Comparison of ENCODE assay signal across 7 mouse cellular contexts in genomic region chr2:164389499-164389898, GRCm38 (mm10). TPM values are rescaled to one million over a fixed set of nuclear protein-coding genes. Genes with fewer than 3 reads are reported as not detected.
DNase-seq lines count a peak whose midpoint lies in the region; ATAC-seq and TF ChIP-seq lines count a peak whose summit lies in the region.

No protein-coding gene starts in this region.

- peaks cover 29% of the 10 kb centered on the region for H3K27me3 ChIP-seq in embryonic facial prominence, embryonic 15.5 days
- peaks cover 4% of the 10 kb centered on the region; the same call in 1 of the 2 replicates for H3K27me3 ChIP-seq in limb, embryonic 14.5 days (ENCODE audit: control insufficient read depth, insufficient read depth, low read length)
- H3K27me3 ChIP-seq in midbrain, embryonic 16.5 days (ENCODE audit: control insufficient read depth, insufficient read depth, low read depth, low read length), result peaks cover 8% of the 10 kb centered on the region

- H3K27ac ChIP-seq in embryonic facial prominence, embryonic 15.5 days (replicated peaks), result peak overlapping the region; percentile 60
- H3K27ac ChIP-seq in limb, embryonic 14.5 days (replicated peaks; ENCODE audit: low read depth, low read length), result peak overlapping the region; percentile 82
- H3K27ac ChIP-seq in midbrain, embryonic 16.5 days (ENCODE audit: low read length), result peak overlapping the region; percentile 43; the same call in 1 of the 2 replicates

- H3K9me3 ChIP-seq in embryonic facial prominence, embryonic 15.5 days (replicated peaks), result no peaks in the 10 kb centered on the region
- H3K9me3 ChIP-seq in limb, embryonic 14.5 days (ENCODE audit: control insufficient read depth, low read length), result 0 out of 2 replicates have a peak, but pooled peaks cover 7% of the 10 kb centered on the region
- no peaks in the 10 kb centered on the region for H3K9me3 ChIP-seq in midbrain, embryonic 16.5 days (replicated peaks; ENCODE audit: control insufficient read depth, low read length, poor library complexity, severe bottlenecking)

- H3K4me3 ChIP-seq in embryonic facial prominence, embryonic 15.5 days (replicated peaks), result peak overlapping the region; percentile 47
- peak overlapping the region; percentile 40 for H3K4me3 ChIP-seq in limb, embryonic 14.5 days (replicated peaks; ENCODE audit: low read length)
- peak overlapping the region; percentile 56 for H3K4me3 ChIP-seq in midbrain, embryonic 16.5 days (ENCODE audit: low read depth, low read length)

- H3K36me3 ChIP-seq in embryonic facial prominence, embryonic 15.5 days, result no peaks in the 10 kb centered on the region
- peaks cover 13% of the 10 kb centered on the region for H3K36me3 ChIP-seq in limb, embryonic 14.5 days (ENCODE audit: control insufficient read depth, insufficient read depth, low read length)
- no peaks in the 10 kb centered on the region for H3K36me3 ChIP-seq in midbrain, embryonic 16.5 days (ENCODE audit: control insufficient read depth, insufficient read depth, low read length)

- H3K4me1 ChIP-seq in embryonic facial prominence, embryonic 15.5 days, result peaks cover 28% of the 10 kb centered on the region
- H3K4me1 ChIP-seq in limb, embryonic 14.5 days (ENCODE audit: control insufficient read depth, insufficient read depth, low read length), result peaks cover 12% of the 10 kb centered on the region
- peaks cover 2% of the 10 kb centered on the region; the same call in 1 of the 2 replicates for H3K4me1 ChIP-seq in midbrain, embryonic 16.5 days (ENCODE audit: control insufficient read depth, insufficient read depth, low read length)

- DNase-seq in adrenal gland, postnatal 4 days (ENCODE audit: low spot score in 2 of 2), result peak; percentile 68 to 70
- peak; percentile 29 to 49 for DNase-seq in heart, adult 9 months (ENCODE audit: low spot score in 2 of 2)
- DNase-seq in kidney, adult 9 months, result peak; percentile 80
- peak; percentile 64 for DNase-seq in limb, embryonic 14.5 days (ENCODE audit: low spot score)
- peak; percentile 58 to 84 for DNase-seq in spleen, adult 18-20 months

- TF ChIP-seq POLR2A in limb, embryonic 14.5 days (IDR thresholded peaks at IDR 0.05; ENCODE audit: borderline replicate concordance, extremely low read depth, insufficient read depth, insufficient read length), result no peak

- 1% methylated on average over 30 of the region's 30 CpGs for WGBS in embryonic facial prominence, embryonic 15.5 days
- WGBS in limb, embryonic 14.5 days, result under 1% methylated on average over 28 of the region's 30 CpGs
- 2% methylated on average over 30 of the region's 30 CpGs for WGBS in midbrain, embryonic 16.5 days

- ATAC-seq in embryonic facial prominence, embryonic 15.5 days (ENCODE audit: insufficient number of reproducible peaks, low FRiP score, low TSS enrichment, low read depth), result peak; percentile 34
- peak; percentile 42 for ATAC-seq in limb, embryonic 14.5 days (ENCODE audit: low FRiP score, low read depth)
- peak; percentile 83 for ATAC-seq in midbrain, embryonic 16.5 days

- peak overlapping the region; percentile 6; the same call in 1 of the 2 replicates for H3K9ac ChIP-seq in embryonic facial prominence, embryonic 15.5 days
- H3K9ac ChIP-seq in limb, embryonic 14.5 days (ENCODE audit: low read depth, low read length, severe bottlenecking), result peak overlapping the region; percentile 53; the same call in 1 of the 2 replicates
- peak overlapping the region; percentile 71 for H3K9ac ChIP-seq in midbrain, embryonic 16.5 days (ENCODE audit: low read depth, low read length)

- peak overlapping the region; percentile 68 for H3K4me2 ChIP-seq in embryonic facial prominence, embryonic 15.5 days (replicated peaks)
- H3K4me2 ChIP-seq in limb, embryonic 14.5 days (replicated peaks; ENCODE audit: low read depth, low read length, severe bottlenecking), result peak overlapping the region; percentile 63
- peak overlapping the region; percentile 73 for H3K4me2 ChIP-seq in midbrain, embryonic 16.5 days (ENCODE audit: low read length)

RNA-seq across cellular contexts. Expression of gene Slpi, which starts 0.6 kb away (rescaled TPM):
- total RNA-seq in adrenal gland, postnatal 4 days (2021), result 1 to 10 TPM; 7.8 to 9.0 TPM
- polyA plus RNA-seq in embryonic facial prominence, embryonic 15.5 days (2015; fragmentation: Nextera tagmentation; extraction: Ambion mirVana), result 9.9 and 14.5 TPM in 2 replicates
- 3.9 and 5.1 TPM in 2 replicates for polyA plus RNA-seq in limb, embryonic 14.5 days (2012; rRNA removed)
- polyA plus RNA-seq in limb, embryonic 14.5 days (2014; fragmentation: Nextera tagmentation; extraction: Ambion mirVana), result 1.1 and 2.1 TPM in 2 replicates
- not detected in 2 replicates for polyA plus RNA-seq in midbrain, embryonic 16.5 days (2015; fragmentation: Nextera tagmentation; extraction: Ambion mirVana)

RNA-seq across cellular contexts. Expression of gene Rbpjl, which starts 13.4 kb away (rescaled TPM):
- total RNA-seq in adrenal gland, postnatal 4 days (2021), result 10 to 100 TPM in 1 of 2 experiments, under 1 TPM in 1; 0.14 to 14.6 TPM
- polyA plus RNA-seq in embryonic facial prominence, embryonic 15.5 days (2015; fragmentation: Nextera tagmentation; extraction: Ambion mirVana), result 0.50 and 0.98 TPM in 2 replicates
- polyA plus RNA-seq in limb, embryonic 14.5 days (2012; rRNA removed), result 2.7 and 3.9 TPM in 2 replicates
- polyA plus RNA-seq in limb, embryonic 14.5 days (2014; fragmentation: Nextera tagmentation; extraction: Ambion mirVana), result 0.45 and 0.76 TPM in 2 replicates
- polyA plus RNA-seq in midbrain, embryonic 16.5 days (2015; fragmentation: Nextera tagmentation; extraction: Ambion mirVana), result 0.04 TPM in 1 of 2 replicates, not detected in the other

RNA-seq across cellular contexts. Expression of gene Matn4, which starts 15.5 kb away (rescaled TPM):
- 1 to 10 TPM; 4.7 to 4.9 TPM for total RNA-seq in adrenal gland, postnatal 4 days (2021)
- 33.4 and 58.2 TPM in 2 replicates for polyA plus RNA-seq in embryonic facial prominence, embryonic 15.5 days (2015; fragmentation: Nextera tagmentation; extraction: Ambion mirVana)
- polyA plus RNA-seq in limb, embryonic 14.5 days (2012; rRNA removed), result 362 and 495 TPM in 2 replicates
- 30.2 and 39.9 TPM in 2 replicates for polyA plus RNA-seq in limb, embryonic 14.5 days (2014; fragmentation: Nextera tagmentation; extraction: Ambion mirVana)
- 0.93 and 1.1 TPM in 2 replicates for polyA plus RNA-seq in midbrain, embryonic 16.5 days (2015; fragmentation: Nextera tagmentation; extraction: Ambion mirVana)

RNA-seq across cellular contexts. Expression of gene Sdc4, which starts 54.2 kb away (rescaled TPM):
- 10 to 100 TPM; 75.2 to 93.9 TPM for total RNA-seq in adrenal gland, postnatal 4 days (2021)
- 113 and 114 TPM in 2 replicates for polyA plus RNA-seq in embryonic facial prominence, embryonic 15.5 days (2015; fragmentation: Nextera tagmentation; extraction: Ambion mirVana)
- 27.4 and 29.7 TPM in 2 replicates for polyA plus RNA-seq in limb, embryonic 14.5 days (2012; rRNA removed)
- 65.9 and 68.2 TPM in 2 replicates for polyA plus RNA-seq in limb, embryonic 14.5 days (2014; fragmentation: Nextera tagmentation; extraction: Ambion mirVana)
- 6.3 and 8.7 TPM in 2 replicates for polyA plus RNA-seq in midbrain, embryonic 16.5 days (2015; fragmentation: Nextera tagmentation; extraction: Ambion mirVana)

RNA-seq across cellular contexts. Expression of gene Svs5, which starts 57.0 kb away (rescaled TPM):
- total RNA-seq in adrenal gland, postnatal 4 days (2021), result under 1 TPM in 1 of 2 experiments, not detected in 1; 0.71 TPM
- polyA plus RNA-seq in embryonic facial prominence, embryonic 15.5 days (2015; fragmentation: Nextera tagmentation; extraction: Ambion mirVana), result not detected in 2 replicates
- polyA plus RNA-seq in limb, embryonic 14.5 days (2012; rRNA removed), result not detected in 2 replicates
- not detected in 2 replicates for polyA plus RNA-seq in limb, embryonic 14.5 days (2014; fragmentation: Nextera tagmentation; extraction: Ambion mirVana)
- polyA plus RNA-seq in midbrain, embryonic 16.5 days (2015; fragmentation: Nextera tagmentation; extraction: Ambion mirVana), result not detected in 2 replicates

Comparison
In these comparisons a context has a peak if more than half of its experiments do, and no peak if none do; other contexts are left out.
1. Peak in every context shown above with its lines: DNase-seq, ATAC-seq, H3K4me3 ChIP-seq and H3K27ac ChIP-seq.
2. H3K9ac ChIP-seq: peak in every context shown above with its lines; median percentile 71 in midbrain, embryonic 16.5 days; 53 in limb, embryonic 14.5 days; 6 in embryonic facial prominence, embryonic 15.5 days.
3. RNA of gene Matn4, which starts 15.5 kb away (polyA plus RNA-seq): 30.2 to 495 TPM in limb, embryonic 14.5 days and 33.4 to 58.2 TPM in embryonic facial prominence, embryonic 15.5 days; 0.93 to 1.1 TPM in midbrain, embryonic 16.5 days; every median in the first group is over 10 times any median in the second.